Mouse (Mus musculus) cerebellum, postnatal 10 days (tissue): ENCODE results near the gene Dpf2.

Experiments used
- DNase-seq, 2 experiments: peaks; one replicate each; pipeline ENCODE4 v3.0.0; 2021; ENCODE audit warnings: mixed read lengths in 2 of 2

Gene Dpf2

GRCm38 (mm10) chr19:5862335-5863085 is 50.3 kb downstream of the Dpf2 start:
- peak; percentile 57 to 66 for DNase-seq

DNA sequence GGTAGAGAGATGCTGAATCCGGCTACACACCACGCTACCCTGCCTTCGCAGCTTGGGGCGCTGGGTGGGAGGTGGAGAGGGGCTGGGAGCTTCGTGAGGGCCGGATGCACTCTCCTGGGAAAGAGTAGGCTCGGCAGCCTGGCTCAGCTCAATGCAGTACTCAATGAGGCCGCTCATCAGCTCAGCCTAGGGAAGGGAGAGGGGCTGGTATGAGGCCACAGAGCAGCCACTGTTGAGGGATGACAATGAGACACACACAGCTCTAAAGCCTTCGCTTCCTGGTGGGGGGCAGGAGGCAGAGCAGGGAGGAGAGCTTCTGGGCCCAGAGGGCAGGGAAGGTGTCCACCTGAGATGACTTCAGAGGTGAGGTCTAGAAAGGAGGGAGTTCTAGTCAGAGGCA is 56.2 kb downstream of the Dpf2 start:
- no peak for DNase-seq

- no peak for DNase-seq
These were observed 60.6 kb downstream of the Dpf2 start for GRCm38 (mm10) chr19:5852035-5852722.

DNA sequence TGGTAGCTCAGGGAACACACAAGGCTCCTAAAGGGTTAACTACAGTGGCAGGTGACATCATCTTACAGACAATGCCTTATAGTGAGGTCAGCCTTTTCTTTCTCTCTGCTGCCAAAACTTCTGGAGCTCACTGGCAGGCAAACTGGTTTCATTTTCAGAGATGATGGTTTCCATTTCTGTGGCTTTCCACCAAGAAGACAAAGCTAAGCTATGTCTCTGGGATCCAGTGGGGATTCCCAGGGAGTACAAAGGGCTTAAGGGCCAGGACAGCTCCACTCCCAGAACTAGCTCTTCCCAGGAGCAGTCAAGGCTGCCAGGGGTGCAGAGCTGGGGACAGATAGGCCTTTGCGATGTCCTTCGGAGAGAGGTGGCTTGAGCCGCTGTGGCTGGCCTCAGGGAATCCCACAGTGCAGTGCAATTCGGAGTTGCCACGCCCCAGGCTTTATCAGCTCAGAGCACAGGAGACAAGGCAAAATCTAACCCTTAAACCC is 61.3 kb downstream of the Dpf2 start:
- no peak for DNase-seq

DNA sequence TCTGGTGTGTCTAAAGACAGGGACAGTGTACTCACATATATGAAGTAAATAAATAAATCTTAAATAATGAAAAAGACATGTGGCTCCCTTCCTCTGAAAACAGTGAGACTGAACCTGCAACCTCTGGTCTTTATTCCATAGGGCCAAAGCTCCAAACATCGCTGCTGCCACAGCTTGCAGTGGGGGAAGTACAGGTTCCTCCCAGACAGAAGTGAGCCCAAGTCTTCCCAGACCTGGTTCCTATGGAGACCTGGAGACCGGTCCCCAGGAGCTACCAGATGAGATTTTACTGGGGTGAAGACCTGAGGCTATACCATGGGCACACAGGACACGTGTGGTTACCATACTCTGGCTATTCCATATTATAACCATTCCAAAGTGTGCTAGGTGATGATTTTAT is 62.0 kb downstream of the Dpf2 start:
- DNase-seq = no peak

DNA sequence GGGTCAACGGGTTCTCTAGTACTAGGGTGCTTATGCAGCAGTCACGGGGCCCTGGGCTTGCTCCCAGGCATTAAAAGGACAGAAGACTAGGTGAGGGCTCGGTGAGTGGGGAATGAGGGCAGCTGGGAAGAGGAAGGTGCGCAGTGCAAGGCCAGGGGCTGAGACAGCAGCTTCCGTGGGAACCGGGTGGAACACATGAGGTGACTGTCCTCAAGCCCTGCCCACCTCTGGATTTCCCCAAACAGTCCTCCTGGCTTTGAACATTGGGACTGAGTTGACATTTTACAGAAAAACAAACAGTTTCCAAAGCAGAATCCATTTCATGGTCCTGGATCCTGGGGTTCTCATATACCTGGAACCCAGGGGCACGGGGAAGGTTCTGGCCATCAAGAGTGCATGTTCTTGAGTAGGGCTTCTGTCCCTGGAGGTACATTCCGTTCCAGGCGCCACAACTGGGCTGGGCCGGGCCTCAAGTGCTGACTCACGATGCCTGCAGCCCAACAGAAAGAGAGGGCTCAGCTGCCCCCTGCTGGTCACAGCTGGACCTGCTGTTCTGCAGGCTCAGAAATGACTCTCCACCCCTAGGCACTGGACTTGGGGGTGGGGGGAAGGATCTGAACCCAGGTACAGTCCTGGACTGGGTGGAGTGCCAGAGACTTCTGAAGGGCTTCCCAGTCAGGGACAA is 62.8 kb downstream of the Dpf2 start:
- peak; percentile 96 to 99 for DNase-seq

DNA sequence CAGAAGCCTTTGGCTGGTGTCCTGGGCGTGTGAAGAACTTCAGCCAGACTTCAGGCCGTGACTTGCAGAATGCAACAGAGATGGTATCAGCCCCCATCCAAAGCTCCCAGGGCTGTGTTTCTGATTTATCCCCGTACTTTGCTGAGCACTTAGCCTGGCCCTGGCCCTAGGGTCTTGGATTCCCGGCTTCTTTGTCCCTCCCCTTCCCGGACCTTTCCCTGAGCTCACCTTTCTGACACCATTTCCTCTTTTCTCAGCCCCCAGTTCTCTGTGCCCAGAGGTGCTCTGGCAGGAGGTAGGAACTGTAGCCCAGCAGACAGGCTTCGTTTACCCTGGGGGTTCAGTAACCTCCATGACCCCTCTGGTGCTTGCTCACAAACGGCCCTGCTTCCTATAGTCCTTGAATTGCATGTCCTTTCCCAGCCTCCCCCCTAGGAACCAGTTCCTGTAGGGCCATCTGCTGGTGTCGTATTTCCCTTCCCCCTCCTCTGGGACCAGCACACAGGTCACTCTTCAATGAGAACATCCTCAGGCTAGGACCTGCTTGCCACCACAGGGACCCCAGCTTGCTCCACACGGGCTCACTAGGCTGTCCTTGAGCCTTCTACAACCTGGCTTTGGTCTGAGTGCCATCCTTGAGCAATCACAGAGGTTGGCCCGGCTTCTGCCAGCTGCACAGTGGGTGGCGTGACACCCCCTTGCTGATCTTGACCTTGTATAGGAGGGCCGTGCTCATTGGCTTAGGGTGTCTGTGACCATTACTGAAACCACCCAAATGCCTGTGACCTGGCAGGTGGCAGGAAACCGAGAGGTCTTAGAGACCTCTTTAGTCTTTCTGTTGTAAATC is 63.8 kb downstream of the Dpf2 start:
- DNase-seq = peak; percentile 51 to 56

DNA sequence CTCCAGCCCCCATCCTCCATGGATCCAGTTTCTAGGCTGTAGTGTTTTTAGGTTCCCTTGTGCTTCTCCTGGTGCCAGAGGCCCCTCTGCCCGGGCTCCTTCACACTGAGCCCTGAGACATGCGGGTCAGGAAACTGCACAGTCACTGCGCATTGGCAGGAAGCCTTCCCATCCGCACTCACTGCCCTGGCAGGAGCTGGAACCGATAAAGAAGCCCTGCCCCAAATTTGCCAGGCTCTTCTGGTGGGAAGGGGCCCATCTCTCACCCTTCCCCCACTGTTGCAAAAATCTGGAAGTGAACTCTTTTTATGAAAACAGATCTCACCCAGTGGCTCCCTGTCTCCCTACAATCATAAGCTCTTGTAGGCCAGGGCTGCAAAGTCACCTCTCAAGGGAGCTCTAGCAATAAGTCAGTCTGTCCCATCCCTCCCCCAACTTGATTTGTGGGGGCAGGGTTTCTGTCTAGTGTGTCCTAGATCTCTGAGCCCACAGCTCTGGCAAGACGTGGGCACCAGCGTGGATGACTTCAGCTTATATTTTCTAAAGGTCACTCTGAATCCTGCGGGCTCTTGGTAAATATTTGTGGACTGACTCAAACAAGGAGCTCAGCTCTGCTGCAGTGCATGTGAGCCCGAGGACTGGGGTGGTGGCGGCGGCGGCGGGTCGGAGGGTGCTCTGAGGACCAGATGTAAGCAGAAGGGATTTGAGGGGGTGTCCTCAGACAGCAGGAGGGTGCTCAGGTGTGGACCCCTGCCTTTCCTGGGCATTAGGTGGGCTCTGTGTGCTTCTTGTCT is 64.6 kb downstream of the Dpf2 start:
- DNase-seq = peak; percentile 75 to 77

GRCm38 (mm10) chr19:5847306-5847796 is 65.5 kb downstream of the Dpf2 start:
- peak; percentile 41 to 62 for DNase-seq

DNA sequence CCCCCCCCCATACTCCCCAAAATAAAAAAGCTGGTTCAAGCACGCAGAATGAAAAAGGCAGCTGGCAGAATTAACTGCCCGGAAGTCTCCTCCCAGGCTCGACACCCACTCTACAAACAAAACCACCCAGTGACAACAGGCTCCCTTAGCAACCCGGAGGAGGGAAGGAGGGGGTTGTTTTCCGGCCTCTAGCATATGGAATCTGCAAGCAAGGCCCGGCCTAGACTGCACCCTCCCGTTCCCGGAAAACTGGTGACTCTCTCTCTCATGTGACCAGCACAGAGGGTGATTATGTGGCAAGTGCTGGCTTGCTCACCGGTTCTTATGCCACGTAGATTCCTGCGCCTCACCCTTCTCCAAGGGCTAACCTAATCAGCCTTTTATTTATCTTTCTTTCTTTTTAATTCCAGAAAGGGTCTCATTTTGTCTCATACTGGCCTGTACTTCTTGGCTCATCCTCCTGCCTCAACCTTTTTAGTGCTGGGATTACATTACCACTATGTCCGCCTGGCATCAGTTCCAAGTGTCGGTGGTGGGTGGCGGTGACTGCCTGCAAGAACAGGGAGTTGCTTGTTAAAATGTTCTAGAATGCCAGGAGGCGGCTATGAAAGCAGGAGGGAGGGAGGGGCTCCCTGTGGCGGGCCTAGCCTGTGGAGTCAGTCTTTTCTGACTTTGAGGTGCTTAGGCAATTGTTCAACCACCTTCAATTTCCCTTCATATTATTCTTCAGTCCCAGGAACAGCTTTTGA is 66.1 kb downstream of the Dpf2 start:
- DNase-seq = peak; percentile 87 to 89
